Mouse (Mus musculus) common myeloid progenitor, adult 5-6 weeks (primary cell): ENCODE measurements at regions not wholly inside any gene's neighbourhood (a gene's known extent, or its start where the extent isn't known, plus 50 kb on each side); places are given as distances from the start of the nearest gene placed in this dataset.
"Not testable (repeated sequence)": the region's sequence is repeated elsewhere in the genome, so short reads cannot be mapped to it uniquely, and the experiment has no call there.

ENCODE experiments used
- ATAC-seq: replicated peaks from 2 replicates; pipeline ENCODE4 v1.8.0; 2016; ENCODE audit warnings: low read depth, mild to moderate bottlenecking, moderate TSS enrichment, inconsistent platforms; ENCODE audit not compliant: poor library complexity, severe bottlenecking

GRCm38 (mm10) chr2:64451614-64452317 lies 353.9 kb upstream of the Fign start:
- no peak for ATAC-seq

GRCm38 (mm10) chr2:64443171-64443570 lies 345.3 kb upstream of the Fign start:
- ATAC-seq, result no peak

GRCm38 (mm10) chr2:64440961-64441360 lies 343.1 kb upstream of the Fign start:
- ATAC-seq, result no peak

- ATAC-seq, result not testable (repeated sequence)
Measured at GRCm38 (mm10) chr2:64417129-64417528, 319.3 kb upstream of the Fign start.

- ATAC-seq, result no peak
Measured at GRCm38 (mm10) chr2:64413846-64414245, 316.0 kb upstream of the Fign start.

- ATAC-seq, result no peak
Measured at GRCm38 (mm10) chr2:64413263-64413662, 315.4 kb upstream of the Fign start.

GRCm38 (mm10) chr2:64395946-64396345 lies 298.1 kb upstream of the Fign start:
- no peak for ATAC-seq

GRCm38 (mm10) chr2:64394619-64395294 lies 296.9 kb upstream of the Fign start:
- ATAC-seq, result no peak

- ATAC-seq, result no peak
Measured at GRCm38 (mm10) chr2:64394199-64394598, 296.4 kb upstream of the Fign start.

GRCm38 (mm10) chr2:64369791-64370190 lies 272.0 kb upstream of the Fign start:
- no peak for ATAC-seq

- ATAC-seq, result no peak
Measured at GRCm38 (mm10) chr2:64367188-64367587, 269.4 kb upstream of the Fign start.

- ATAC-seq, result no peak
Measured at GRCm38 (mm10) chr2:64366528-64366927, 268.7 kb upstream of the Fign start.

GRCm38 (mm10) chr2:64356286-64356685 lies 258.4 kb upstream of the Fign start:
- no peak for ATAC-seq

GRCm38 (mm10) chr2:64325499-64325898 lies 227.7 kb upstream of the Fign start:
- ATAC-seq, result no peak
